Mouse (Mus musculus): ENCODE data around the gene Pde10a. TPM values are rescaled to one million over a fixed set of nuclear protein-coding genes. Genes with fewer than 3 reads are reported as not detected.

Pde10a gene
- total and polyA plus RNA-seq, 2 experiments, result 0.28 to 0.56 TPM

DNA sequence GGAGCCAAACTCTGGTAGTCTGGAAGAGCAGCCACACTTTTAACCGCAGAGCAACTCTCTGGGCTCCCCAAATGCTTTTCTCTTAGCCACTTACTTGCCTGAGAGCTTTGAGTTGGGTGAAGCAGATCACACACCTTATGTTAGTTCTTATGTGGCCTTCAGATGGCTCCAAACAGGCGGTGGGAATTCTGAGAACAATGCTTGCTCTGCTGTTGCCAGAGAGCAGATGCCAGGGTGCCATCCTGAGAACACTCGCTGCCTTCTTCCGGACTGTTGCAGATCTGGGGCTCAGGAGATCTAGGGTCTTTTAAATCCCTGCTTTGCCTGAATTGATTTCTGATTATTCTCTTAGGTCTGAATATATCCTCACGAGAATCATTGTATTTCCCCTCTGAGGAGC lies 359.5 kb downstream of the Pde10a start:
- 91% methylated on average over 5 of the region's 5 CpGs for WGBS
- H3K4me1 ChIP-seq (ENCODE audit: control insufficient read depth, insufficient read depth, low read length), result no peaks in the 10 kb centered on the region
- DNase-seq (ENCODE audit: extremely low read depth, low read depth, low spot score), result no peak
- H3K36me3 ChIP-seq (ENCODE audit: control insufficient read depth, insufficient read depth, low read length), result no peaks in the 10 kb centered on the region
- H3K4me3 ChIP-seq (ENCODE audit: insufficient read depth, low read depth, low read length), result no peak overlapping the region
- no peak overlapping the region for H3K27ac ChIP-seq (replicated peaks; ENCODE audit: insufficient read depth, low read depth, low read length)
- no peaks in the 10 kb centered on the region for H3K79me2 ChIP-seq (ENCODE audit: control insufficient read depth, insufficient read depth, low read length)
- H3K9ac ChIP-seq (ENCODE audit: low read depth, low read length), result no peak overlapping the region
- TF ChIP-seq CTCF (IDR thresholded peaks at IDR 0.05; ENCODE audit: low read depth, low read length) (no peak), POLR2A (IDR thresholded peaks at IDR 0.05; ENCODE audit: extremely low read depth, insufficient read depth, low read length) (no peak)
- no peaks in the 10 kb centered on the region; the same call in 1 of the 2 replicates for H3K27me3 ChIP-seq (ENCODE audit: control insufficient read depth, insufficient read depth, low read length)

DNA sequence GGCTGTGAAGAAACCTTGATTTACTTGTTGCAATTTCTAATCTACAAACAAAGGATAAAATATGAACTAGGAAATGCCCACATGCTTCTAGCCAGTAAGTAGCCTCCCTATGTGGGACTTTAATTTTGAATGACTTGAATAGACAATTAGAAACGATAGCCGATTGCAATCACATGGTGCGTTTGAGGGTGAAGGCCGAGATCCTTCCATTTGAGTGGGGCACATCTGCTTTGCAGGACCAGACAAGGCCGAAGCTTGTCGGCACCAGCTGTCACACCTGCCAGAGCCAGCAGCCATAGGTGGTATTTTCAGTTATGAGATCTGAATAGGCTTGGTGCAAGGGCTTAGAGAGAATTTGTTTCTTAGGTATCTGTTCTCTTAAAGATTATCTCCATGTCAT lies 360.7 kb downstream of the Pde10a start:
- TF ChIP-seq CTCF (IDR thresholded peaks at IDR 0.05; ENCODE audit: low read depth, low read length) (no peak), POLR2A (IDR thresholded peaks at IDR 0.05; ENCODE audit: extremely low read depth, insufficient read depth, low read length) (no peak)

DNA sequence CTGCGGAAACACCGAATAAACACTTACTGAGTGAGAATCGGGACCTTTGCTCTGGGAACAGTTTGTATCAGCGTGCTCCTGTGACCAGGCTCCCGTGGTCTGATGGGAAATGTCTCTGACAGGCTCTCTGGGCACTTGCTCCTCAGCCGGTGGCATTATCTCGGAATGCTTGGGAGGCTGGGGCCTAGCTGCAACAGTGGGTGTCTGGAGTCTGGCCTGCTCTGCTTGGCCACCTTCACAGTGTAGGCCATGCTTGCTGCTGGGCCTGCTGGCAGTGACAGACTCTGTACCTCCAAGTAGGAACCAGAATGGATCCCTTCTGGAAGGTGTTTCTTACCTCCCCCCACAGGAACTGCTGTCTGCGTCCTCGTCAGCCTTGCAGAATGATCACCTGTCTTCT lies 362.9 kb downstream of the Pde10a start:
- Histone ChIP-seq H3K36me3 (ENCODE audit: control insufficient read depth, insufficient read depth, low read length) (no peaks in the 10 kb centered on the region), H3K4me3 (ENCODE audit: insufficient read depth, low read depth, low read length) (no peak overlapping the region), H3K27ac (replicated peaks; ENCODE audit: insufficient read depth, low read depth, low read length) (no peak overlapping the region), H3K27me3 (ENCODE audit: control insufficient read depth, insufficient read depth, low read length) (no peaks in the 10 kb centered on the region), H3K4me1 (ENCODE audit: control insufficient read depth, insufficient read depth, low read length) (no peaks in the 10 kb centered on the region), H3K79me2 (ENCODE audit: control insufficient read depth, insufficient read depth, low read length) (no peaks in the 10 kb centered on the region), H3K9ac (ENCODE audit: low read depth, low read length) (no peak overlapping the region)
- no peak for DNase-seq (ENCODE audit: extremely low read depth, low read depth, low spot score)
- TF ChIP-seq CTCF (IDR thresholded peaks at IDR 0.05; ENCODE audit: low read depth, low read length) (no peak), POLR2A (IDR thresholded peaks at IDR 0.05; ENCODE audit: extremely low read depth, insufficient read depth, low read length) (no peak)
- WGBS, result 71% methylated on average over 9 of the region's 9 CpGs

More for the DNA sequence above, 360.7 kb downstream of the Pde10a start:
- no peaks in the 10 kb centered on the region for H3K79me2 ChIP-seq (ENCODE audit: control insufficient read depth, insufficient read depth, low read length)
- no peaks in the 10 kb centered on the region for H3K36me3 ChIP-seq (ENCODE audit: control insufficient read depth, insufficient read depth, low read length)
- no peak overlapping the region for H3K9ac ChIP-seq (ENCODE audit: low read depth, low read length)
- no peaks in the 10 kb centered on the region for H3K27me3 ChIP-seq (ENCODE audit: control insufficient read depth, insufficient read depth, low read length)
- WGBS, result 92% methylated on average over 6 of the region's 6 CpGs
- H3K4me3 ChIP-seq (ENCODE audit: insufficient read depth, low read depth, low read length), result no peak overlapping the region
- no peak overlapping the region for H3K27ac ChIP-seq (replicated peaks; ENCODE audit: insufficient read depth, low read depth, low read length)
- no peaks in the 10 kb centered on the region for H3K4me1 ChIP-seq (ENCODE audit: control insufficient read depth, insufficient read depth, low read length)
- DNase-seq (ENCODE audit: extremely low read depth, low read depth, low spot score), result no peak

DNA sequence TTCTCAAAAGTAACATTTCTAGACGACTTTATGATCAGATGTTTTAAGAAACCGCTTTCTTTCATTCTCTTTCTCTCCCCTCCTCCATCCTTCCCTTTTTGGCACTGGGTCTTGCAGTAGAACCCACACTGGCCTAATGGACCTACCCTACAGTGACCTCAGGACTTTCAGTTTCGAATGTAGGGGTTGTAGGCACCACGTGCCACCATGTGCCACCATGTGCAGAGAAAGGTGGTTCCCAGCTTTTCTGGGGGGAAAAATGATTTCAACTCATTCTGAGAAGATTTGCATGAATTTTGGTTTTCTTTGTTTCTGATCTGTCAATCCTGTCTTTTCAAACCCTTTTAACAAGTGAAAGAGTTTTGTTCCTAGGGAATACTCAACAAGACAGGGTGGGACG lies 363.5 kb downstream of the Pde10a start:
- Histone ChIP-seq H3K4me1 (ENCODE audit: control insufficient read depth, insufficient read depth, low read length) (no peaks in the 10 kb centered on the region), H3K79me2 (ENCODE audit: control insufficient read depth, insufficient read depth, low read length) (no peaks in the 10 kb centered on the region), H3K27ac (replicated peaks; ENCODE audit: insufficient read depth, low read depth, low read length) (no peak overlapping the region), H3K27me3 (ENCODE audit: control insufficient read depth, insufficient read depth, low read length) (no peaks in the 10 kb centered on the region), H3K9ac (ENCODE audit: low read depth, low read length) (no peak overlapping the region), H3K4me3 (ENCODE audit: insufficient read depth, low read depth, low read length) (no peak overlapping the region), H3K36me3 (ENCODE audit: control insufficient read depth, insufficient read depth, low read length) (no peaks in the 10 kb centered on the region)
- 78% methylated on average over 5 of the region's 5 CpGs for WGBS
- no peak for DNase-seq (ENCODE audit: extremely low read depth, low read depth, low spot score)
- TF ChIP-seq CTCF (IDR thresholded peaks at IDR 0.05; ENCODE audit: low read depth, low read length) (no peak), POLR2A (IDR thresholded peaks at IDR 0.05; ENCODE audit: extremely low read depth, insufficient read depth, low read length) (no peak)

DNA sequence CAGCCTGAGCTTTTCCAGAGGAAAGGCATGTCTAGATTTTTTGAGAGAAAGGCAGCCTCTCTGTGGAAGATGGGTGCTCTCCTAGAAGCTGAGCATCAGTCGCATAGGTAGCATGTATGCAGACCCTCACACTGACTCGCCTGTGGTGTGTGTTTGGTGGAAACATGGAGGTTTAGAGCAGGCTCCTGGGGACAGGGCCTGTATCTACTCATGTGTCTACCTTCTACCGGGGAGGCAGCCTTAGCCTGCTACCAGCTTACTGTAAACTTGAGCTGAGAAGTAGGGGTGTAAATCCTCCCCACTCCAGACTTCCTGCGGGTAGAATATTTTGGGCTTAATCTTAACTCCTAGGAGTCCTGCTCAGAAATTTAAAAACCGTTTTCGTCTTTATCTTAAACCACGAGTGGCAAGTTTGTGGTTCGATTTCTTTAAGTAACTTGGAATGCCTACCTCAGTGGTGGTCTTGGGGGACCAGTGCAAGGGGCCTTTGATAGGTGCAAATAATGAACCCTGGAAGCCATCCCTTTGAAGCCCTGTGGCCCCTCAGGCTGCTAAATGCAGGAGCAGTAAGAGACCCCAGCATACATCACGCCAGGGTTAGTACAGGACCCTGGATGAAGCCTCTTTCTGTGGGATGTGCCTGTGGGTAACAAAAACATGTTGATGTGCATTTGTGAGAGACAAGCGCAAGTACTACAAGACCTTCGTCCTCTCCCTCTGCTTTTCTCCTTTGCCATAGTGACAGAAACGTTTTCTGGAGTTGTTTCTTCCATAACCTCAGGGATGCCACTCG lies 367.2 kb downstream of the Pde10a start:
- no peaks in the 10 kb centered on the region for H3K79me2 ChIP-seq (ENCODE audit: control insufficient read depth, insufficient read depth, low read length)
- no peak overlapping the region for H3K9ac ChIP-seq (ENCODE audit: low read depth, low read length)
- WGBS, result 78% methylated on average over 13 of the region's 13 CpGs
- no peaks in the 10 kb centered on the region for H3K36me3 ChIP-seq (ENCODE audit: control insufficient read depth, insufficient read depth, low read length)
- no peaks in the 10 kb centered on the region for H3K4me1 ChIP-seq (ENCODE audit: control insufficient read depth, insufficient read depth, low read length)
- TF ChIP-seq POLR2A (IDR thresholded peaks at IDR 0.05; ENCODE audit: extremely low read depth, insufficient read depth, low read length) (no peak), CTCF (IDR thresholded peaks at IDR 0.05; ENCODE audit: low read depth, low read length) (no peak)
- DNase-seq (ENCODE audit: extremely low read depth, low read depth, low spot score), result no peak
- no peak overlapping the region for H3K27ac ChIP-seq (replicated peaks; ENCODE audit: insufficient read depth, low read depth, low read length)
- no peak overlapping the region for H3K4me3 ChIP-seq (ENCODE audit: insufficient read depth, low read depth, low read length)
- H3K27me3 ChIP-seq (ENCODE audit: control insufficient read depth, insufficient read depth, low read length), result no peaks in the 10 kb centered on the region

DNA sequence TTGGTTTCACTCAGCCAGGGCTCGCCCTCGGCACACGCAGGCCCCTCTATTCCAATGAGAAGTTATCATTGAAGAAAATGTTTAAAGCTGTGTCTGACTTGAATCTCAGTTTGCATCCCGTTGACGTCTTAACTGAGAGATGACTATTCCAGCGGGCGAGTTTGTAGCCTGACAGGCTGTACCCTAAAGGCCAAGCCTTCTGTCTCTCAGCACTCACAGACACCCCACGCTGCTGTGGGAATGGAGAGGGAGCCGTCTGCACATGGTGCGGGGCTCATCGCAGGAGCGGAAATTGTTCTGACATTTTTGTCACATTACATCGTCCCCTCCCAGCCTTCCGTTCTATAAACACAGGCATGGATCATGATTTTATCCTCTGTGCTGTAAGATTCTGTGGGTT lies 370.8 kb downstream of the Pde10a start:
- DNase-seq (ENCODE audit: extremely low read depth, low read depth, low spot score), result no peak
- no peaks in the 10 kb centered on the region for H3K79me2 ChIP-seq (ENCODE audit: control insufficient read depth, insufficient read depth, low read length)
- TF ChIP-seq CTCF (IDR thresholded peaks at IDR 0.05; ENCODE audit: low read depth, low read length) (no peak), POLR2A (IDR thresholded peaks at IDR 0.05; ENCODE audit: extremely low read depth, insufficient read depth, low read length) (no peak)
- H3K4me1 ChIP-seq (ENCODE audit: control insufficient read depth, insufficient read depth, low read length), result no peaks in the 10 kb centered on the region
- no peak overlapping the region for H3K27ac ChIP-seq (replicated peaks; ENCODE audit: insufficient read depth, low read depth, low read length)
- 84% methylated on average over 14 of the region's 14 CpGs for WGBS
- H3K27me3 ChIP-seq (ENCODE audit: control insufficient read depth, insufficient read depth, low read length), result no peaks in the 10 kb centered on the region
- H3K9ac ChIP-seq (ENCODE audit: low read depth, low read length), result no peak overlapping the region
- no peak overlapping the region for H3K4me3 ChIP-seq (ENCODE audit: insufficient read depth, low read depth, low read length)
- H3K36me3 ChIP-seq (ENCODE audit: control insufficient read depth, insufficient read depth, low read length), result no peaks in the 10 kb centered on the region
